Mouse (Mus musculus) stomach, embryonic 15.5 days (tissue): ENCODE data around the gene Ddx11. TPM values are rescaled to one million over a fixed set of nuclear protein-coding genes. Genes with fewer than 3 reads are reported as not detected.
"Not testable (repeated sequence)": the region's sequence is repeated elsewhere in the genome, so short reads cannot be mapped to it uniquely, and the experiment has no call there.

Experiments used
- ATAC-seq: fragments of 200-750 bp; cut with Nextera tagmentation; 2 replicates; pipeline ENCODE4 v1.8.0; 2017; ENCODE audit warnings: low read depth, moderate number of reproducible peaks, moderate TSS enrichment; ENCODE audit not compliant: insufficient read depth, low FRiP score
- H3K27ac ChIP-seq: fragments of 300-500 bp; sonication (generic); 2 replicates; pipeline ENCODE4 v1.5.1; 2015; ENCODE audit warnings: mild to moderate bottlenecking, inconsistent platforms
- H3K27me3 ChIP-seq: fragments of 300-500 bp; sonication (generic); replicated peaks from 2 replicates; pipeline ENCODE4 v1.6.1; 2015; ENCODE audit warnings: inconsistent platforms
- H3K36me3 ChIP-seq: fragments of 300-500 bp; sonication (generic); 2 replicates; pipeline ENCODE4 v1.6.1; 2015; ENCODE audit warnings: inconsistent platforms
- H3K4me1 ChIP-seq: fragments of 300-500 bp; sonication (generic); 2 replicates; pipeline ENCODE4 v1.6.1; 2015; ENCODE audit warnings: inconsistent platforms
- H3K4me2 ChIP-seq: fragments of 300-500 bp; sonication (generic); 2 replicates; pipeline ENCODE4 v1.6.1; 2015; ENCODE audit warnings: mild to moderate bottlenecking, inconsistent platforms
- H3K4me3 ChIP-seq: fragments of 300-500 bp; sonication (generic); replicated peaks from 2 replicates; pipeline ENCODE4 v1.5.1; 2015; ENCODE audit warnings: inconsistent platforms
- H3K9ac ChIP-seq: fragments of 300-500 bp; sonication (generic); 2 replicates; pipeline ENCODE4 v1.6.1; 2015; ENCODE audit warnings: inconsistent platforms
- H3K9me3 ChIP-seq: fragments of 300-500 bp; sonication (generic); 2 replicates; pipeline ENCODE4 v1.6.1; 2016; ENCODE audit warnings: inconsistent platforms
- WGBS: fragments of 180-500 bp; shearing (Covaris S2); methylation state at CpG from one replicate; pipeline ENCODE4 v1.1.7; 2015; 5-methylcytosine and 5-hydroxymethylcytosine counted together
- polyA plus RNA-seq: library from polyadenylated mRNA; unstranded; fragments of >200 nt; fragmentation: Nextera tagmentation; extraction: Ambion mirVana; gene quantifications from 2 replicates; pipeline ENCODE4 v1.2.1, GENCODE M21; 2015

Gene Ddx11
- polyA plus RNA-seq, 1 experiment from 2014 or later = 17.3 TPM

GRCm38 (mm10) chr17:66123816-66124610 is 693 bp downstream of the Ddx11 start:
- Histone ChIP-seq H3K4me1 (no peaks in the 10 kb centered on the region), H3K4me2 (peak overlapping the region; percentile 78), H3K9ac (peak overlapping the region; percentile 74), H3K36me3 (peaks cover 18% of the 10 kb centered on the region), H3K4me3 (peak overlapping the region; percentile 81), H3K27me3 (no peaks in the 10 kb centered on the region), H3K9me3 (no peaks in the 10 kb centered on the region), H3K27ac (peak overlapping the region; percentile 95)
- peak; percentile 4; the same call in 1 of the 2 replicates for ATAC-seq
- under 1% methylated on average over 20 of the region's 20 CpGs for WGBS

DNA sequence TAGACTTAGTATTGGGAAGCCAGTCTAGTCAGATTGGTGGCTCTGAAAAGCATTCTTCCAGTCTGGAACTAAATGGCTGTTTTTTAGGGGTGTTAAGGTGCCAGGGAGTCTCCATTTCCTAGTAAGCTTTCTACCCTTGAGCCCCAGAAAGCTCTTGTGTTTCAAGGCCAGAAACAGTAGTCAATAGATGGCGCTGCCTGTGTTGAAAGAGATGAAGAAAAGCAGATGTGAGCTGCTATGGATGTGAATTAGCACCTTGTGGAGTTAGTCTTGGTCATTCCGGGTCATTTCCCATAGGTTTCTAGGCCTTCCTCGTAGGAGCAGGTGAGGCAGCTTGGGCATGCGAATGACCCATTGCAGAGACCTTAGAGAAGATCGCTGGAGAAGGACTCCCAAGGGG is 1.9 kb downstream of the Ddx11 start:
- Histone ChIP-seq H3K4me2 (no peak overlapping the region), H3K4me1 (no peaks in the 10 kb centered on the region), H3K36me3 (peaks cover 16% of the 10 kb centered on the region; the same call in 1 of the 2 replicates), H3K9me3 (no peaks in the 10 kb centered on the region), H3K27me3 (no peaks in the 10 kb centered on the region), H3K4me3 (no peak overlapping the region), H3K27ac (no peak overlapping the region), H3K9ac (no peak overlapping the region)
- 69% methylated on average over 5 of the region's 5 CpGs for WGBS
- no peak for ATAC-seq

DNA sequence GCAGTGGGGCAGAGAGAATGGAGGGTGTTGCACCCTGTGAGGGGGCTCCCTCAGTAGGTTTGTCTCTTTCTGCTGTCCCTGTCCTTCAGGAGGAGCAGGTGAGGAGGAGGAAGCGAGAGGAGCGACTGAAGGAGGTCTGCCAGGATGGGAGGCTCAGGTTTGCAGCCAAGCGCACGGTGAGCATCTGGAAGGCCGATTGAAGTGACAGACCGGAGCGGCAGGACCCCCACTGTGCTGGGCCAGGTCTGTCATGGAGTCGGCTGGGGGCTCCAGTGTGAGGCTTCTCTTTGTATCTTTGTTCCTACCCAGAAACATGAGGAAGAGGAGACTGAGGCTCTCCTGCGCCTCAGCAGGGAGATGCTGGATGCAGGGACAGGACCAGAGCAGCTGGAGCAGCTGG is 7.1 kb downstream of the Ddx11 start:
- H3K4me2 ChIP-seq = no peak overlapping the region
- H3K9me3 ChIP-seq = no peaks in the 10 kb centered on the region
- peaks cover 54% of the 10 kb centered on the region for H3K36me3 ChIP-seq
- H3K27me3 ChIP-seq = no peaks in the 10 kb centered on the region
- no peak overlapping the region for H3K27ac ChIP-seq
- ATAC-seq = no peak
- WGBS = 90% methylated on average over 9 of the region's 9 CpGs
- H3K9ac ChIP-seq = no peak overlapping the region
- no peak overlapping the region for H3K4me3 ChIP-seq
- no peaks in the 10 kb centered on the region for H3K4me1 ChIP-seq

DNA sequence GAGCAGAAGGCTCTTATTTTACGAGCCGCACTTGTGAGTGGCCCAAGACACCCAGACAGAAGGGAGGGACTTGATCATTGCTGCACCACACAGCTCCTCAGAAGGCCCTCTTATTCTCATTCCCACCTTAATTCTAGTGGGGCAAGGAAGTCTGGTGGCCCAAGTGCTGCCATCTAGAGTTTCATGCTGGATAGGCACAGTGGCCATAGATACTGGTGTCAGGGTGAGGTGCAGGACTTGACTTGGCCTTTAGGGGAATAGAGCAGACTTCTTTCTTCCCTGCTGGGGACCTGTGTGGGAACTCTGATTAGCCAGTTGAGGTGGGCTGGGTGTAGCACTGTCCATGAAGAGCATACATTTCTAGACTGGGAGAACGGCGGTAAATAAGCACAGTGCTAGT is 7.9 kb downstream of the Ddx11 start:
- Histone ChIP-seq H3K9me3 (no peaks in the 10 kb centered on the region), H3K4me1 (no peaks in the 10 kb centered on the region), H3K9ac (no peak overlapping the region), H3K27ac (no peak overlapping the region), H3K27me3 (no peaks in the 10 kb centered on the region), H3K36me3 (peaks cover 56% of the 10 kb centered on the region), H3K4me3 (no peak overlapping the region), H3K4me2 (no peak overlapping the region)
- no peak for ATAC-seq
- 94% methylated on average over 4 of the region's 4 CpGs for WGBS

DNA sequence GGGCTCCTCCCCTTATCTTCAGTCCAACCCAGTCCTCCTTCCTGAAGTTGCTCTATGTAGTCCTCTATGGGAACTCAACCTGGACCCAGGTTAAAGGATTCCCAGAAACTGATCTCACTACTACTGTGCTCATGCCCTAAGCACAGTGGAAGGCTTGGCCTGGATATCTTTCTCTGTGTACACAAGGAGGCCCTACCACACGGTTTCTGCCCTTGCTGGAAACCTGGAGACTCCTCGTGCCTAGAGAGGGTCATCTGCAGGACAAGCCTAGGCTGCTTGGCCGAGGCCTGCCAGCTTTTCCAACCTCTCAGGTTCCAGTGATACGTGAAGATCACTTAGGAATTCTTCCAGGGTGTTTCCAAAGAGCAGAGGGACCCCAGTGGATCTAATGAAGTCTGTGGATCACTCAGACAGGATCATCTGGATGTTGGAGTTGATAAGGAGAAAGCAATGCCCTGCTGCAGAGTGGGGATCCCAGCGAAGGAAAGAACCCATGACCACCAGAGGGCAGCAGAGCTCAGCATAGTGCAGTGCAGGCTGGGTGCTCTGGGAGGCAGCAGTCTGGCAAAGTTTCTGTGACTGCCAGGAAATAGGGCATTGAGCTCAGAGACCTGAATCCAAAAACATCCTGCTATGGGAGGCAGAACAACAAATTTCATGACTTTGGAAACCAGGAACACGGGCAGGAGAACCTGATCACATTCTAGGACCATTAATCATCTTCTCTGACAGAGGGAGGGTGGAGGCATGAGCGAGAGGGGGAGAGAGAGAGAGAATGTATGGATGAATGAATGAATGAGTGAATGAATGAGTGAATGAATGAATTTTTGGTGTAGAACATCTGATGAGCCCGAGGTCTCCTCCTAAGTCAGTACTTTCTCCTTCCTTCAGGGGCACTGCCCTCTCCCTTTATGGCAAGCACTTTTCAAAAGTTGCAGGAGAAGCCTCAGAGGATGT is 29.7 kb downstream of the Ddx11 start:
- H3K4me2 ChIP-seq, H3K27me3 ChIP-seq, H3K9me3 ChIP-seq, H3K4me1 ChIP-seq, H3K27ac ChIP-seq, H3K9ac ChIP-seq, H3K4me3 ChIP-seq: not testable (repeated sequence)
- peaks cover 23% of the 10 kb centered on the region for H3K36me3 ChIP-seq
- ATAC-seq = peak; percentile 65; the same call in 1 of the 2 replicates
- WGBS = 66% methylated on average over 6 of the region's 8 CpGs

DNA sequence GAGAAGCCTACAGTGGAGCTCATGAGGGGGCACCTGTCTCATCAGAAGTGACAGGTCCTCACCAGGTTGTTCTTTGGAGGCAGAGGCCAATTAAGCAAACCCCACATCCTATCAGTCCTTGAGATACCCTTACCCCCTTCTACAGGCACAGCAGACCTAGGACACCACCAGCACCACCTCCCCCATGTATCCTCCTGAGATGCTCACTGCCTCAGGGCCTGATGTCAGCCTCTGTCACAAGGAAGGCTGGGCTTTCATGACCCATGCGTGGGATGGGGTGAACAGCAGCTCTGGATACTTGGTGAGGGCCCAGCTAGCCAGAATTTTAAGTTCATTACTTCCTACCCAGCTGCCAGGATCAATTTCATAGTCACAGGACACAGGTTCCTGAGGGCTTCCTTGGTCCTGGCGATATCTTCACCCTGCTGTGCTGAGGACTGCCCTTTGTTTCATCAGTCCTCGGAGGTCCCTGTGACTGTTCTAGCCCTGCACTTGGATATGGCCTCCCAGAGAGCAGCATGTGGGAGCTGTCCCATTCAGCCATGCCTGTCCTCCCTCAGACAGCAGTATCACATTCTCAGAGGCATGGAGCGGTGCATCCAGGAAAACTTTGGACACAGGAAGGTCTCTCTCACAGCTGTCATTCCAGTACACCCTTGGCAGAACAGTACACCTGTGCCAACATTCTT is 30.6 kb downstream of the Ddx11 start:
- not testable (repeated sequence) for H3K9me3 ChIP-seq, H3K4me1 ChIP-seq, ATAC-seq

GRCm38 (mm10) chr17:66154876-66155275 is 31.6 kb downstream of the Ddx11 start:
- ATAC-seq = no peak
- Histone ChIP-seq H3K27me3 (no peaks in the 10 kb centered on the region), H3K36me3 (0 out of 2 replicates have a peak, but pooled peaks cover 6% of the 10 kb centered on the region), H3K9ac (no peak overlapping the region), H3K4me2 (no peak overlapping the region), H3K27ac (no peak overlapping the region), H3K4me3 (no peak overlapping the region), H3K9me3 (no peaks in the 10 kb centered on the region), H3K4me1 (no peaks in the 10 kb centered on the region)
- 89% methylated on average over 2 of the region's 2 CpGs for WGBS

More for the DNA sequence above, 30.6 kb downstream of the Ddx11 start:
- 92% methylated on average over 4 of the region's 4 CpGs for WGBS
- not testable (repeated sequence) for H3K4me2 ChIP-seq, H3K27me3 ChIP-seq, H3K4me3 ChIP-seq, H3K27ac ChIP-seq, H3K9ac ChIP-seq
- H3K36me3 ChIP-seq = peaks cover 14% of the 10 kb centered on the region; the same call in 1 of the 2 replicates

DNA sequence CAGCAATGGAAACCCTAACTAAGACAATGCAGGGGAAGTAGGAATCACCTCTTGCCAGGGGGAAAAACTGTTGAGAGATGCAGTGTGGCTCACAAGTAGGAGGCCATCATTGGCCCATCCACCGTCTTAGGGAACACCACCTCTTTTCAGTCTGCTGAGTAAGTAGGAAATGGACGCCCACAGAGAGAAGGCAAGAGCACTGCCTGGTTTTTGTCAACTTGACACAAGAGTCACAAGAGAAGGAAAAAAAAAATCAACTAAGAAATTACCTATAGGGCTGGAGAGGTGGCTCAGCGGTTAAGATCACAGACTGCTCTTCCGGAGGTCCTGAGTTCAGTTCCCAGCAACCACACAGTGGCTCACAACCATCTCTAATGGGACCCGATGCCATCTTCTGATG is 35.0 kb downstream of the Ddx11 start:
- Histone ChIP-seq H3K4me1 (no peaks in the 10 kb centered on the region), H3K27me3 (no peaks in the 10 kb centered on the region), H3K9ac (no peak overlapping the region), H3K4me2 (no peak overlapping the region), H3K4me3 (no peak overlapping the region), H3K36me3 (no peaks in the 10 kb centered on the region), H3K9me3 (no peaks in the 10 kb centered on the region), H3K27ac (no peak overlapping the region)
- 83% methylated on average over 5 of the region's 5 CpGs for WGBS
- ATAC-seq = no peak

- H3K9me3 ChIP-seq, H3K27ac ChIP-seq, H3K36me3 ChIP-seq, H3K4me1 ChIP-seq, H3K27me3 ChIP-seq, ATAC-seq, H3K9ac ChIP-seq, H3K4me3 ChIP-seq, H3K4me2 ChIP-seq: not testable (repeated sequence)
- WGBS = 91% methylated on average over 5 of the region's 5 CpGs
Observed at GRCm38 (mm10) chr17:66167141-66167540, 43.8 kb downstream of the Ddx11 start.

DNA sequence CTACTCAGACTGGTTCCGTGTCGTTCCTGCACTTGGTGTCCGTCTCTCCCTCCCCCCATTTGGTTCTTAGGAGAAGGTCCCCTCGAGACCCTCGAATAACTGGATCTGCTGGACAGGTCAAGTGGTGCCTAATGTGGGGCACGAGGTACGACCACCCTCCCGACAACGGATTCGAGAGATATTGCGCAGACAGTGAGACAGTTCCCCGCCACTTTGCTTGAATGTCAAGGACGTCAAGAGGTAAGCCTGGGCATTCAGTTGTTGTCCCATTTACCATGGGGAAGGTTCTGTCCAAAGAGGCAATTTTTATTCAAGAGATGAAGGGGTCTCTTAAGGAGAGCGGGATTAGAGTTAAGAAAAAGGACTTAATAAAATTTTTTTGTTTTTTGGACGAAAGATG is 47.7 kb downstream of the Ddx11 start:
- H3K27ac ChIP-seq, H3K27me3 ChIP-seq, H3K9me3 ChIP-seq, H3K36me3 ChIP-seq, H3K4me2 ChIP-seq, H3K4me1 ChIP-seq, ATAC-seq, H3K9ac ChIP-seq, H3K4me3 ChIP-seq: not testable (repeated sequence)
- WGBS = 89% methylated on average over 15 of the region's 15 CpGs

GRCm38 (mm10) chr17:66190577-66190976 is 67.3 kb downstream of the Ddx11 start:
- WGBS = 80% methylated on average over 8 of the region's 8 CpGs
- H3K27ac ChIP-seq = no peak overlapping the region
- H3K9me3 ChIP-seq = no peaks in the 10 kb centered on the region

More at GRCm38 (mm10) chr17:66190577-66190976, 67.3 kb downstream of the Ddx11 start:
- Histone ChIP-seq H3K27me3 (no peaks in the 10 kb centered on the region), H3K4me1 (no peaks in the 10 kb centered on the region), H3K36me3 (no peaks in the 10 kb centered on the region), H3K9ac (no peak overlapping the region), H3K4me3 (no peak overlapping the region), H3K4me2 (no peak overlapping the region)
- no peak for ATAC-seq
